Mouse (Mus musculus) lung, postnatal 4 days (tissue): ENCODE results near the gene Cd81.

ENCODE experiments used
- DNase-seq, 2 experiments: peaks; one replicate each; pipeline ENCODE4 v3.0.0; 2021

Cd81 gene

DNA sequence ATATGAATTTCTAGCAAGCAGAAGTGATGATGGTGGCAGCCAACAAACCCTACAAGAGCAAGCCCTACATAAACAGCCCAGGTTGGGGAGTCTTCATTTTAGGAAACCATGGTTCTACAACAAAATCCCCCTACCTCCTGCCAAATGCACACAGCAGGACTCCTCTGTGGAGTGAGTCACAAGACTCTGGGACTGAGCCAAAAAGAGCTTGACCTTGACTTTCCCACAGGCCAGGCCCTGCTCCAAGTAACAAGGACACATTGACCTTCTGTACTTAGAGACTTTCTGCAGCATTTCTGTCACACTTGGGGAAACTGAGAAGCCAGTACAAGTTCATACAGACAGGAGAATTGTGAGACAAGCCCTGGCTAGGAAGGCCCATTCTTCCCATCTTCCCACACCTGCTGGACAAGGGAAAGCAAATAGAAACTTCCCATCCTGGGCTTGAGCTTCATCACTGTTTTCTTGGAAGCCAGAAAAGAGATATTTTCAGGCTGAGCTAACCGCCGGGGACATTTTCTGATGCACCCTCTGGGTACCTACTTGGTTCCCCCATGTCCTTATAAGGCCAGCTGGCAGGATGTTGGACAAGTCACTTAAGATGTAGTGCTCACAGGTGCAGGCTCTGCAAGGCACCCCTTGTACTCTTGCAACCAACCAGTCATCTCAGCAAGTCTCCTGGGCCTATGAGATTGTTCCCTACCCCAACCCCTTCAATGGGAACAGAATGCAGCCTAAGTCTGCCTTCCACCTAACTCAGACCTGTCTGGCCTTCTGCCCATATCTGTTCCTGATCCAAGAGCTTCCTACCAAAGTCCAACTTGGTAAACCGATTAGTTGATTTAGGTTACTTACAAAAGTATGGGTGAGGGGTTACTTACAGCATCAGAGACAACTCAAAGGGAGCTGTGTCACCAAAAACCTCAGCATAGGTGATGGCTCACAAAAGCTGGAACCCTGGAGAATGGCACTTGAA lies 2.4 kb upstream of the Cd81 start:
- DNase-seq: no peak

GRCm38 (mm10) chr7:143051316-143051715 lies 1.2 kb upstream of the Cd81 start:
- DNase-seq: no peak

DNA sequence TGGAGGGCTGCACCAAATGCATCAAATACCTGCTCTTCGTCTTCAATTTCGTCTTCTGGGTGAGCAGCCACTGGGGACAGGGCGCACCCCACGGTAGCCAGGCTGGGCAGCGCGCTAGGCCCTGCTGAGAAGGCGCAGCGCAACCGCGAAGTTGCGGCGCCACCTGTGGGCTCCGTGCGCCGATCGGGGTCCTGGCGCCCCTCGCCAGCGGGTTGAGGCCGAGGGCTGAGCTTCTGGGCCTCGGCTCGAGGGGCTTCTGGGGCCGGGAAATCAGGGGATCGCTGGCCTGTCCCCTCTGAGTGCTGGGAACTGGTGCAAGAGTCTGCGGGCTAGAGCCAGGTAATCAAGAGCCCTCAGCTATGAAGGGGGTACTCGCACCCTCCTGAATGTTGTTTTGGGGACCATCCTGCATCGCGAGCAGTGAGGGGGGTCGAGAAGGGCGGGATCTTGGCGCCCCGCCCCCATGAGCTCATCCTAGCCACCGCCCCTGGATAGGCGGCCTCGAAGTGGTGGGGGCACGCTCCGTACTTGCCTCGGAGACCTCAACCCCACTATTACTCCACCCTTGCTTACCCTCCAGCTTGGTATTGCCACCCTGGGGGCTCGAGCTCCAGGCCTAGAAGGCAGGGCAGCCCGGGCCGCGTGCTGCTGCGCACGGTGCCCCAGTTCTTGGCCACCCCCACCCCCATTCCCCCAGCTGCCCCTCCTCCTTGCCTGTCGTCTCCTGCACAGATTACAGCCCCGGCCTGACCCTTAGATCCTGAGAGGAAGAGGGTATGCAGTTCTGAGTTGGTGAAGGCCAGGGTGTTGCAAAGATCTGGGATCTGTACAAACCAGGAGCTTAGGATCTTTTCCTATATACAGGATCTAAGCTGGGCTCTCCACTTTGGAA lies 715 bp downstream of the Cd81 start:
- DNase-seq: peak; percentile 80 to 84

GRCm38 (mm10) chr7:143053961-143054611 lies 1.5 kb downstream of the Cd81 start:
- peak; percentile 38 to 52 for DNase-seq

- DNase-seq: no peak
Measured at GRCm38 (mm10) chr7:143054612-143054965, 2.0 kb downstream of the Cd81 start.

- DNase-seq: no peak
Measured at GRCm38 (mm10) chr7:143055001-143055400, 2.5 kb downstream of the Cd81 start.

GRCm38 (mm10) chr7:143055499-143056186 lies 3.1 kb downstream of the Cd81 start:
- DNase-seq: peak in 1 of 2 experiments; percentile 31

DNA sequence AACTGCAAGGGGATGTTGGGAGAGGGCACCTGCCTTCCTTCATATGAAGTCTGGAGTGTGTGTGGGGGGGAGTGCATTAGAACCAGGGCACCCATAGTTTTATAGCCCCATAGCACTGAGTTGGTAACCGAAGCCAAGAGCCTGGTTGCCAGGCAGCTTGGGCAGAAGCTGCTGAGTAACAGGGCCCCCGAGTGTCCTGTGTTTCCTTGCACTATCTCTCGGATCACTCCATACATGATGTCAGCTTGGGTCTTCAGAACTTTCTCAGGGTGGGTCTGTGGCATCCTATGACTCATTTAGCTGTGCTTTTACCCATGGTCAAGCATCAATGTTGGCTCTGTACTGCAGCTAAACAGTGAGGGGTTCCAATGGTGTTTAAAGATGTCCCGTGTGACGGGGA lies 4.5 kb downstream of the Cd81 start:
- DNase-seq: no peak

GRCm38 (mm10) chr7:143057667-143058220 lies 5.2 kb downstream of the Cd81 start:
- DNase-seq: peak in 1 of 2 experiments; percentile 14

DNA sequence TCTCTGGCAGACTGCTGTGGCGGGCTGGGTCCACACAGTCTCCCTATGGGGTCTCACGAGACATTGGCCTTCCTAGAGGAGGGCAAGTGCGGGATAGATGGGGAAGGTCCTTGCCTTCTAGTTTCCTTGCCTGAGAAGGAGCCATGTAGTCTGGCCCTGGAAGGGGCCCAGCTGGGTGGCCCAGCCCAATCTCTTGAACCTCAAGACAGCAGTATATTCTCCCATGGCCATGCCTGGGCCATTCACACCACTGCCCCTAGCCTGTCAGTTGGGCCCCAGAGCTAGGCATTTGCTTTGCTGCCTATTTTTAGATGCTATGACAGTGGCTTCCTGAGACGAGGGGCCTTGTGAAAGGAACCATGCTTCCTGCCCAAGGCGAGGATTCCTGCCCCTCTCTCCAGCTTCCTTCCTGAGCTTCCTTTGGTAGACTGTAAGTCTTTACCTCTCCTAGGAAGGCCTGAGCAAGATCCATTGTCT lies 5.7 kb downstream of the Cd81 start:
- DNase-seq: peak; percentile 61 to 75

- peak; percentile 33 to 57 for DNase-seq
Measured at GRCm38 (mm10) chr7:143059202-143059870, 6.8 kb downstream of the Cd81 start.

DNA sequence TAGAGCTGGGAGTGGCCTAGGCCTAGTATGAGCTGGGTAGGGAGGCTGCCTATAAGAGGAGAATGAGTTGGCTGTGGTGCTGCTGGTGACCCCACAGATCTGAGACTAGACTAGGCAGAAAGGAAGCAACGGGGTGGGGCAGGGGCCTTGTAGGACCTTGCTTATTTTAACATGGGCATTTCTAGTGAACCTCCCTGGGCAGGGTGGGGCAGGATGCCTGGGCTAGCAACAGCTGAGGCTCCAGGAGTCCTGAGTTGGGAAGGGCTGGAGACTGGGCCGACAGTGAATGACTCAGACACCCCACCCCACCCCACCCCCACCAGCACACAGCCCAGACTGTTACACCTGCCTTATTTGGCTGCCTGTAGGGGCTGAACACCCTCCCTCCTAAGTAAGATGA lies 10.2 kb downstream of the Cd81 start:
- DNase-seq: peak in 1 of 2 experiments; percentile 12

GRCm38 (mm10) chr7:143064226-143064625 lies 11.7 kb downstream of the Cd81 start:
- no peak for DNase-seq

GRCm38 (mm10) chr7:143065692-143066091 lies 13.2 kb downstream of the Cd81 start:
- DNase-seq: no peak

GRCm38 (mm10) chr7:143067469-143067868 lies 14.9 kb downstream of the Cd81 start:
- DNase-seq: no peak

- no peak for DNase-seq
Measured at GRCm38 (mm10) chr7:143067897-143068296, 15.4 kb downstream of the Cd81 start.

GRCm38 (mm10) chr7:143068316-143068881 lies 15.9 kb downstream of the Cd81 start:
- DNase-seq: no peak

- DNase-seq: peak; percentile 98 to 99
Measured at GRCm38 (mm10) chr7:143068882-143069591, 16.5 kb downstream of the Cd81 start, which contains the start of gene Tssc4. Gene Tssc4, plus strand, starts transcription at chr7:143069249.

DNA sequence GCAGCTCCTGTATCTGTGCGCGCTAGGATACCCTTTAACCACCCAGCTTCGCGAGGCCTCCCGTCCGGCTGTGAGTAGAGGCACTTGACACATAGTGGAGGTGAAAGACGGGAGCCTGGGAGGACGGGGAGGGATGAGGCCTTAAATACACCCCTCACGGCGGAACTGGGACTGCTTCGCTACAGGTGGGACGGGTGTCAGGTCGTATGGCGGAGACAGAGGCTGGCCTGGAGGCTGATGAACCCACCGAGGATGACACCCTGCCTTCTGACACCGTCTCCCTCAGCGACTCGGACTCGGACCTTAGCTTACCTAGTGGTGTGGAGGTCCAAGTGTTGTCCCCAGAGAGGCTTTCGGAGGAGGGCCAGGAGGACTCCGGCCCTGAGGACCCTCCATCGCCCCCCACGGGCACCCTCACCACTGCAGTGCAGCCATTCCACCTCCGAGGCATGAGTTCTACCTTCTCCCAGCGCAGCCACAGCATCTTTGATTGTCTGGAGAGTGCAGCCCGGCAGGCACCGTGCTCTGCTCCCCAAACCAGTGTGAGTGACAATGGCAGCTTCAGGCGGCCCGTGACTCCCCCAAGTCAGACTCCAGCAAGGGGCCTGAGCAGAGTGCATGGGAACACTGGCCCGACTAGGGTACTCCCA lies 17.3 kb downstream of the Cd81 start:
- peak; percentile 21 to 43 for DNase-seq
